Mouse (Mus musculus): ENCODE measurements around the gene Prkcq.

The Prkcq gene

DNA sequence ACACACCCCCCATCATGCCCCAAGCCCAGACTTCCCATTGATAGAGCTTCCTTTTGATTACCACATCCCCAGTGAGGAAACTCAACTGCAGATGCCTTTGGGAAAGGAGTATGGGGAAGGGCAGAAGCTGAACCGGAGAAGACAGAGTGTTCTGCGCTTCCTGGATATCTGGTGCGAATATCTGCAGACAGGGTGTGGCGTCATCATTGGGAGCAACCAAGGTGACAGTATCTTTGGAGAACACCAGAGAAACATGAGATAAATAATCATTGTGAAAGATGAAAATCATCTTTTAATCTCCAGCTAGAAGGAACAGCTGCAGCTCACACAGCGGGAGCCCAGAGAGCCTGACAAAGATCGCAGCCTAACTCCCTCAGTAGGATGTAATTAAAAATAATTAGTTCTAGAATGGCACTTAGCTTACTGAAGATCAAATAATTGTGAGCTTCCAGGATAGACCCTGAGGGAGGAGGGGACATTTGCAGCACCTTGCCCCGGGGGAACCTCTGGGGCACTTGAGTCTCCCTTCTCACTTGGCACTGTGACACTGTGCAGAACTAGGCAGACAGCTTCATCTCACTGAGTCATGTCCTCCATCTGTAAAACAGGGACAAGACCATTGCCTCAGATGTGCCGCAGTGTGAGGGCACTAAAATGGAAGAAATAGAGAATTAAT, 38.5 kb downstream of the Prkcq start:
- CTCF ChIA-PET: no interaction called here
- POLR2A ChIA-PET: interaction anchor here in 1 of 4 experiments (0.6 kb wide), 1 partner anchor 288 kb away, joined by 4 read pairs; no protein-coding TSS in a partner anchor

DNA sequence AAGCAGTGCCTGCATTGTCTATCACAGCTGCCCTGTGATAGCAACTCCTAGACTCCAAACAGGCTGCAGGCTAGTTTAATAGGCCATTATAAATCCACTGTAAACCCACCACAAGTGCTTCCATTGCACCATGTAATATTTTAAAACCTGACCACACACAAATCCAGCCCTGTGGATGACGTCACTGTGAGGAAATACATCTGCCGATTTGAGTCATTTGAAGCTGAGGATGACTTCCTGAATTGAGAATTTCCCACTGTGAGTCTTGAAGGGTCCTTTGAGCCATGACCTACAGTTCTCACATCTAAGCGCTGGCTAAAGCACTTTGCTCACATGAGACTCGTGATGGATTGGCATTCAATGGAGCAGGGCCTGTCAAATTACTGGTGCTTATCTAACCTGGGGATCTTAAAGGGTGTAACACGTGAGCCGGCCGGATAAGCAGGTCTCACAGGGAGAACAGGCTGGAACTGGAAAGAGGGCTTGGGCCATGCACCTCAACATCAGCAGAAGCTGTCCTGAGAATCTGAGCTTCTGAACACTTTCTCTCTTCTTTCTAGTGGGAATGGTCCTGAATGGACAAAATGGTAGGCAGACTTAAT, 40.2 kb downstream of the Prkcq start:
- POLR2A ChIA-PET: no interaction called here
- CTCF ChIA-PET: no interaction called here

DNA sequence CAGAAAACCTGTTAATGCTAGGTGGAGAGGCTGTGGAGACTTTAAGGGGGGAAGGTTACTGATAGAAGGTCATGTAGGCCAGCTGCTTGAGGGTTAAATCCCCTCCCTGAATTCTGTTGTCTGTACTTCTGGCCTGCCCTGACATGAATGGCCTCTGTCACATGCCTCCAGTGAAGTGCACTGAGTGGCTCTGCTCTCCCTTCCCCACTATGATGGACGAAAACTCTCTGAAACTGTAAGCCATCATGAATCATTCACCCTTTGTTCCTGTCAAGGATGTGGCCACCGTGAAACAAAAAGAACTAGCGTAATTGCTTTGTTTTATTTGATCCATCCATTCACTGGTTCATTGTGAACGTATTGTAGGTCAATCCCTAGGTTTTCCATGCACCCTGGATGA, 44.5 kb downstream of the Prkcq start:
- CTCF ChIA-PET: no interaction called here

DNA sequence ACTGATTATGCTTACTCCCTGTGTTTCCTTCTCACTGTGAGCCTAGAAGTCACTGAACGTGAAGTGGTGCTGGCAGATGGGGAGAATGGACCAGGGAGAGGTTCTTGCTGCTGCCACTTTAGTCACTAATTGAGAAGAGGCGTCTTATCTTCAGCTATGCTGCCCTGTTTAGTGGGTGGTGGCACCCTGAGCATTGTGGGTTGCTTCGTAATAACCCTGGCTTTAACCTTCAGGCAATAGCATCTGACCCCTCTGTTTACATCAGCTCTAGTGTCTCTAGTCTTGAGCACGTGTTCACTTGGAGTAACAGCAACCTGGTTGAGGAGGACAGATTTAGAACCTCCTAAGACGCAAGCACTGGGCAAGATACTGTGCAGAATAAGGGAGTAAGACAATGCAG, 44.9 kb downstream of the Prkcq start:
- ChIA-PET POLR2A (interaction anchor here in 1 of 4 experiments (0.6 kb wide), 1 partner anchor 13 kb away, joined by 3 read pairs; no protein-coding TSS in a partner anchor), CTCF (no interaction called here)

More for the DNA sequence above, 44.5 kb downstream of the Prkcq start:
- POLR2A ChIA-PET: no interaction called here

DNA sequence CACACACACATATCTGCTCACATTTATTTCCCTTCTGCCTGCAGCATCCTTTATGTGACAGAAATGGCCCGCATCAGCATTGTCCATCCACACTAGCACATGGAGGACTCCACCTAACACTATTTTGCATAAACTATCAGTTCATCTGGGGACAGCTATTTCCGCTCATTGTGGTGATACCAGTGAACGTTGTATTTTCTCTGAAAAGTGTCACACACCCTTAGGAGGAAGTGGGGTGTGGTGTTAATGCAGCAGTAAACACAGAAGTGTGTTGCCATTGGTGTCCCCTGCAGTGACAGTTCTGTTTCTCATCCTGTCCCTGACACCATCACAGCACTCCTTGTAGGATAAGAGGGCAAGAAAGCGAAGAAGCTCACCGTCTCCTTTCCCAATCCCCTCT, 46.2 kb downstream of the Prkcq start:
- CTCF ChIA-PET: no interaction called here
- POLR2A ChIA-PET: no interaction called here

DNA sequence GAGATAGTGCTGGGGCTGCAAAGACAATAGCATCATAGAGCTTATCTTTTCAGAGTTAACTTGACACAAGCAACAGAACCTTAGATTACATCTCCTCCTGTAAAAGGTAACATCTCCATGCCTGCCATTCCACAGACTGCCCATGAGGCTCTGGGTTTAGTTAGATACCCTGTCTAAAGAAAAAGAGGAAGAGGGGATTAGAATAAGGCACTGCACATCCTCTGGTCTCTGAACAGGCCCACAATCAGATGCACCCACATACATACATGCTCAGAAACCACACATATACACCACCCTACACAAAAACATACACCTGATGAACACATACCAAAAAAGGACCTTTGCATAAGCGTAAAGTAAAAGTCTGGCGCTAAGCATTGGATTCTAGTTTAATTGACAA, 47.4 kb downstream of the Prkcq start:
- ChIA-PET POLR2A (no interaction called here), CTCF (no interaction called here)

DNA sequence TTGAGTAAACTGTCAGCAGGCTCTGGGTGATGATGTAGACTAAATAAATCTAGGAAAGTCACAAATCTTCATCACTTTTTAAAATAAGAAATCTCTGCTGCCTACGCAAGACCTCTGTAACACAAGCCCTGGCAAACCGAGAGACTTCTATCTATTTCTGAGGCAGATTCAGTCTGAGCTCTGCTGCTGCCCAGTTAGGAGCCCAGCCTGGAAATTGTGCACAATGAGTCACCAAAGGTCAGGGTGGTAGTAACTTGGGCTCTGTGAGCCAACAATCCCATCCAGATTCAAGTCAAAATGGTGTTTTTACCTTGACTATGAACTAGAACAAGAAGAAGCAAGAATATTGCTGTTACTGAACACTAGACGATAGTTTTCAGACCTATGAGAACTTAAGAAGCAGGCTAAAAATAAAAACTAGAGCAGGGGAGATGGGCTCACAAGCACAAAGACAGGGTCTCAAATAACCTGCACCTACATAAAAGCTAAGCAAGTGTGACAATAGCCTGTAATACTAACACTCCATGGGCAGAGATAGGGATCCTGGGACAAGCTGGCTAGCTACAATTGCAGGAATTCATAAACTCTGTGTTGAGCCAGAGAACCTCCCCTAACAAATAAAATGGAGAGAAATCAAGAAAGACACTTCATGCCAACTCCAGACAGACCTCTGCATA, 53.0 kb downstream of the Prkcq start:
- ChIA-PET CTCF (interaction anchor here in 1 of 4 experiments (0.5 kb wide), 1 partner anchor 31 kb away, joined by 4 read pairs; no protein-coding TSS in a partner anchor), POLR2A (interaction anchor here in 1 of 4 experiments (0.6 kb wide), 1 partner anchor 46 kb away, joined by 3 read pairs; no protein-coding TSS in a partner anchor)

DNA sequence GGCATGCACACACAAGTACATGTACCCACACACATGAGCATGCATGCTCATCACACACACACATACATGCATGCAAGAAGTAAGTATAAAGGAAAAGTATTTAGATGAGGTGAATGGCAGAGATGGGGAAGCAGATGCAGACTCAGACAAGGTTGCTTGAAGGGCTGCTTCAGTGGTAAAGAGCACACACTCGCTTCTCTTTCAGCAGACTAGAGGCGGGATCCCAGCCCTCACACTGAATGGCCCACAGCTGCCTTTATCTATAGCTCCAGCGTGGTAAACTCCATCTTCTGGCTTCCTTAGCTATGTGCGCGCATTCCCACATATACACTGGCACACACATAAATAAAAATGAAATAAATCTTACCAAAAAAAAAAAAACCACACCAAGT, 53.6 kb downstream of the Prkcq start:
- CTCF ChIA-PET: interaction anchor here in 1 of 4 experiments (0.5 kb wide), 1 partner anchor 32 kb away, joined by 4 read pairs; no protein-coding TSS in a partner anchor
- POLR2A ChIA-PET: no interaction called here

DNA sequence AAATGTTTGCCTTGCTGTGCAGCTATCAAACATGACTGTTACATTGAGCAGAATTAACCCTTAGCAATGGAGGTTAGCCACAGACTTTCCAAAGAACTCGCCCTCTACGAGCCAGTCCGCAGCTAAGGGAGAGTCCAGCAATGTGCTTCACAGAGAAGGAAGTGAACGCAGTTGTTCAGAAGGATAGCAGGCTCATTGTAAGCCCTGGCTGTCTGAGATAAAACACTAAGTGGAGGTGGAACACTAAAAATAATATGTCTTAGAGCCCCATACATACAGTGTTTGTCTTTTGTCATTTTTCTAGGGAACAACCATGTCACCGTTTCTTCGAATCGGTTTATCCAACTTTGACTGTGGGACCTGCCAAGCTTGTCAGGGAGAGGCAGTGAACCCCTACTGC, 54.6 kb downstream of the Prkcq start:
- POLR2A ChIA-PET: no interaction called here
- CTCF ChIA-PET: interaction anchor here in 2 of 4 experiments (0.5 to 0.6 kb wide), 3 partner anchors 153 to 891 kb away, joined by 5 to 6 read pairs (median 5); partner anchors contain the start of gene Rbm17 (in 1 of the 2)

DNA sequence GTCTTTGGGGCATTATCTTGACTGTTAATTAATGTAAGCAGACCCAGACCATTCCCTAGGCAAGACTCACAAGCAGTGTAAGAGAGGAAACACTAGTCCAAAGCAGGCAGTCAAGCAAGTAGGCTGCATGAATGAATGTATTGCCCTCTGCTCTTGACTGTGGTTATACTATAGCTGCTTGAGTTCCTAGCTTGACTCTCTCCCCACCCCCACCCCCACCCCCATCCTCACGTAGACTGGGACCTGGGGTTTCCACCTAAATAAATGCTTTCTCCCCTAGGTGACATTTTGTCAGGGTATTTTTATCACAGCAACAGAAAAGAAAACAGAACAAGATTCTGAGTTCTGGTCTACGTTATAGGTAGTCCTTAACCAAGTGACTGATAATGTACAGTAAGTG, 57.2 kb downstream of the Prkcq start:
- CTCF ChIA-PET: no interaction called here
- POLR2A ChIA-PET: no interaction called here

DNA sequence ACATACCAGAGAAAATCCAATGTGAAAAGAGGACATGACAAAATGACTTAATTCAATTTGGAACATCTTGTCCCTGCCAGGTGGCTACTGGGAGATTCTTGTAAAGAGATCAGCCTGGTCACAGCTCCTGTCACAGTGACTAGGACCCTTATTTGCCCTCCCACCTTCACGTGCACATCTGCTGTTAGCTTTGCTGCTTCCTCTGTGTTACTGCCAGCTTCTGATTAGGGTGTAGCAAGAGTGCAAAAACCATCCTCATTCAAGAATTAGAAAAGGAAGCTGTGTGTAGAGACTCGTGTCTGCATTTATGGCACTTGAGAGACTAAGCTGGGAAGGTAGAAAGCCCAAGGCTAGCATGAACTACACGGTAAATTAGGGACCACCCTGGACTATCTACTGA, 59.2 kb downstream of the Prkcq start:
- POLR2A ChIA-PET: interaction anchor here in 1 of 4 experiments (0.6 kb wide), 1 partner anchor 9 kb away, joined by 3 read pairs; no protein-coding TSS in a partner anchor

DNA sequence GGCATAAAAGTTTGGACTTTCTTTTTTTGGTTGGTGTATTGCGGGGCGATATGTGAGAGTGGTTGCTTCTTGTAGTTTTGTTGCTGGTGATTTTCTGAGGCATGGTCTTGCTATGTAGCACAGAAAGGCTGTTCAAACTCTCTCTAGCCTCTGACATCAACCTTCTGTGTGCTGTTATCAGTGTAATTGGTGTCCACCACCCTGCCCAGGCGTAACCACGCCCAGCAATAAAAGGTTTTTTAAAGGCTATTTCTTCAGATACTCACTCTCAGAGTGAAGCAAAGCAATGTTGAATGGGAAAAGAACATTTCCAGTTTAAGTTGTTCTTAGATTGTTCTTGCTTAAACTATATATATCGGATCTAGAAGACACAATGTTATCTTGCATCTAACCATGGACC, 60.1 kb downstream of the Prkcq start:
- ChIA-PET CTCF (interaction anchor here in 1 of 4 experiments (0.6 kb wide), 1 partner anchor 1334 kb away, joined by 3 read pairs; no protein-coding TSS in a partner anchor), POLR2A (no interaction called here)

More for the DNA sequence above, 59.2 kb downstream of the Prkcq start:
- CTCF ChIA-PET: interaction anchor here in 1 of 4 experiments (0.6 kb wide), 1 partner anchor 1335 kb away, joined by 3 read pairs; no protein-coding TSS in a partner anchor

DNA sequence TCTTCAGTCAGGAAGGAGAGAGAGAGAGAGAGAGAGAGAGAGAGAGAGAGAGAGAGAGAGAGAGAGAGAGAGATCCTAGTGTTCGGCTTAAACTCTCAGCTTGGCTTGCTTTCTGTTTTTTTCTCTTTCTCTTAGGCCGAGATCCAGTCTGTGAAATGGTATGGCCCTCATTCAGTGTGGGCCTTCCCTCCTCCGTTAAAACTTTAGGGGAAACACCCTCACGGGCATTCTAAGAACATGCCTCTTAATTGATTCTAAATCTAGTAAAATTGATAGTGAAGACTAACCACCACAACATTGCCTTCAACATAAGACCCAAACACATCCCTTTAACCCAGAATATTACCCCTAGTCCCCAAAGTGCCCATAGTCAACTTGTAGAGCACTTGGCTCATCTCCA, 66.3 kb downstream of the Prkcq start:
- ChIA-PET CTCF (interaction anchor here in 1 of 4 experiments (0.6 kb wide), 1 partner anchor 908 kb away, joined by 4 read pairs; no protein-coding TSS in a partner anchor), POLR2A (no interaction called here)

DNA sequence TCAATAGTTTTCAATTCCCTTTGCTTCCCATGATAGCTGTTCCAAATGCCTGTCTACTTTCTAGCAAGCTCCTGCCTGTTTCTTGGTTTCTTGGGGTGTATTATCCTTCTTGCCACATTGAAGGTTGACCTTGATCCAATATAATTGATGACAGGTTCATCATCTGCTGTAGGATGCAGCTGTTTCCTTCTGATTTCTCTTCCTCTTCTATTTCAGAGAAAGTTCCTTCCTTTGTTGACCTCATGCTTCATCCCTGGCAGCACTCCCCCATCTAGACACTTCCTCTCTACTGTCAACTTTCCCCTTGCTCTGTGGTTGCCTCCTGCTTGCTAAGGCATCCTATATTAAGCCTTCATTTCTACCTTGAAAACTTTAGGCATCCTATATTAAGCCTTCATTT, 67.6 kb downstream of the Prkcq start:
- ChIA-PET POLR2A (no interaction called here), CTCF (interaction anchor here in 1 of 4 experiments (1.0 kb wide), 1 partner anchor 81 kb away, joined by 3 read pairs; no protein-coding TSS in a partner anchor)

DNA sequence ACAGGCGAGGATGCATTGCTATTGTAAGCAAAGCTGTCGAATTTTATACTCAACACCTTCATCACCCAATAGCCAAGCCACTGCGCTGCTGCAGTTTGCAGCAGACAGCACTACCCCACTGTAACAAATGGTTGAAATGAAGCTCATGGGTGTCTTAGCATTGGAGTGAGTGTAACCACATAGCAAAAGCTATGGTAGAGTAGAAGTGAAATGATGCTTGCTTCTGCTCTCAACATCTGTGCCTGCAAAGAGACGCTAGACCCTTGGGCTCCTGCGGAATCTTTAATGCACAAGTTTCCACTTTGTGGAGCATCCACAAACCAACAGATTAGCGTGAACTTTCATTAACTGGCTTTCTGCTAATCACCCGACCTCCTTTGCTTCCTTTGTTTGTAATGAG, 74.0 kb downstream of the Prkcq start:
- ChIA-PET CTCF (no interaction called here), POLR2A (interaction anchor here in 1 of 4 experiments (0.6 kb wide), 1 partner anchor 125 kb away, joined by 3 read pairs; no protein-coding TSS in a partner anchor)

DNA sequence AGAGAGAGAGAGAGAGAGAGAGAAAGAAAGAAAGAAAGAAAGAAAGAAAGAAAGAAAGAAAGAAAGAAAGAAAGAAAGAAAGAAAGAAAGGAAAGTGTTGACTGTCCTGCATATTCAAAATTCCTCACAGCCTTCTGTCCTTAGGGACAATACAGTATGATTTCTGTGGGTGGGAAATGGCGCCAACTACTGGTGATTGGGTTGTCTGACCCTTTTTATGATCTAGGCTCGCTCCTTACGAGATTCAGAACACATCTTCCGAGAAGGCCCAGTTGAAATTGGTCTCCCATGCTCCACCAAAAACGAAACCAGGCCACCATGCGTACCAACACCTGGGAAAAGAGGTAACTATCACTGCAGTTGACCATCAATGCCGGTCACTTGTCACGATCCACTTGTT, 82.0 kb downstream of the Prkcq start:
- ChIA-PET POLR2A (interaction anchor here in 1 of 4 experiments (0.6 kb wide), 1 partner anchor 959 kb away, joined by 5 read pairs; no protein-coding TSS in a partner anchor), CTCF (interaction anchor here in 1 of 4 experiments (0.7 kb wide), 1 partner anchor 186 kb away, joined by 11 read pairs; no protein-coding TSS in a partner anchor)

DNA sequence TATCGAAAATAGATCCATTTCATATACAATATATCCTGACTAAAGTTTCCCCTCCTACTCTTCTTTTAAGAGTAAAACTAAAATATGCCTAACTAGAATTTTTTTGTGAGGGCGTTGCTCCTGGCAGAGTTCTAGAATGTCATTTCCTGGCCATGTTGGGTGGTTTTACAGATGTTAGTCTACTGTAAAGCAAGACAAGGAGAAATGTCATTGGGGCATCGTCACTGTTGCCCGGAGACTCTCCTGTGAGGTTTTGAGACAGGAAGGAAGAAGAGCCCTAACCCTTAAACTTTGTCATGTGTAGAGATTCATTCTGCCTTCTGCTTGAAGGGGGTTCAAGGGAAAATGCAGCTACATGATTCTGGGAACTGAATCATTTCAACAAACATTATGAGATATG, 82.5 kb downstream of the Prkcq start:
- CTCF ChIA-PET: no interaction called here
- POLR2A ChIA-PET: no interaction called here

DNA sequence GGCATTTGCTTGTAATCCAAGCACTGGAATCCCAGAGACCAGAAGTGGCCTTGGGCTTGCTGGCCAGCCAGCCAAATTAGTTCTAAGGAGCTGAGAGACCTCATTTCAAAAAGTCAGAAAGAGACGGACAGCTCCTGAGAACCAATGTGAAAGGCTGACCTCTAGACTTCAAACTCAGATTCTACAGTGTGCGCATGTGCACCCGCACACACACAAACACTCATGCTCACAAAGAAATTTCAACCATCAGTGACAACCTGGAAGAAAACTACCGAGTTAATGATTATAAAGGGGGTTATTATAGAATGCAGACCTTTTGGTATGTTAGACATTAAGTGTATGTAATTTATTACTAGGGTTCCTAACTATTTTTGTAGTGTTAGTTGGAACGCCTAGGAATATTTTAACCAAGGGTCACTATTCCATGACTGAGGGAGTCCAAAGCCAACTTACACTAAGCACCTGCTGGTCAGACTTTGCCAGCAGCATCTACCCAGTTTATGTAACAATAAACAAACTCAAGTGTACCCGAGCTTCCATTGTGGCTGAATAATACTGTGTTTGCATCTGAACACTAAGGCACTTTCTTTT, 85.4 kb downstream of the Prkcq start:
- ChIA-PET POLR2A (interaction anchor here in 1 of 4 experiments (1.0 kb wide), 1 partner anchor 11 kb away, joined by 3 read pairs; no protein-coding TSS in a partner anchor), CTCF (interaction anchor here in 1 of 4 experiments (1.2 kb wide), 1 partner anchor 925 kb away, joined by 3 read pairs; no protein-coding TSS in a partner anchor)

DNA sequence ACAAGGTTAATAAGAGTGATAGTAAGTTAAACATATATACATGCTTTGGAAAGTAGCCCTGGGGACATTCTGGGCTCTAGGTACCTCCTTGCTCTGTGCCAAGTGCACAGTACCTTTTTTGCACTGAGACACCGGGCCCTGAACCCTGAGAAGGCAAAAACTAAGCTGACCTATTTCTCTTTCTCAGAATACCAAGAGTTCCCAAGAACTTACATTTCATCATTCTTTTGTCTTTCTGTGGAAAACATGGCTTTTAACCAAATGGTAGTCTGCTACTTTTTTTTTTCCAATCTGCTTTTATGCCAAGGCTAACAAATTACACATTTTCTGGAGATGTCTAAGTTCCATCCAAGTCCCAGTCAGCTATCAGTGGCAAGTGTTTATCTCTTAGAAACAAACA, 86.3 kb downstream of the Prkcq start:
- CTCF ChIA-PET: no interaction called here
- POLR2A ChIA-PET: interaction anchor here in 1 of 4 experiments (1.0 kb wide), 1 partner anchor 10 kb away, joined by 3 read pairs; no protein-coding TSS in a partner anchor
